Mouse (Mus musculus): Measurements from ENCODE around the gene Zfp566.

Gene Zfp566

DNA sequence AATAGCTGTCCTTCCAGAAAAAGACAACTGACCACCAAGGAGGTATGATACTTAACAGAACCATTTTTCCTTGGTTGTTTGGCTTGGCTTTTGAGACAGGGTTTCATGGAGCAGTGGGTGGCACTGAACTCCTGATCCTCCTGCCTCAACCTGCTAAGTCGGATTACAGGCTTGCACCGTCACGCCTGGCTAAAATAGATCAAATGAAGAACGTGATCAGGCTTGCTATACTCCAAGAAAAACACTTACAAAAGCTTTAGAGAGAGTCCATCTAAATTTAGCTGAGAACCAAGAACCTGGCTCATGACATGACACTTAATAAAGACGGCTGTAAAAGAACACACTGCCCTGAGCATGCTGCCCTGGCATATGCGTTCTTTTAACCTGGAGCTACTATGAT is 30.0 kb downstream of the Zfp566 start:
- peak; percentile 15 for DNase-seq (ENCODE audit: low read depth, low spot score)

DNA sequence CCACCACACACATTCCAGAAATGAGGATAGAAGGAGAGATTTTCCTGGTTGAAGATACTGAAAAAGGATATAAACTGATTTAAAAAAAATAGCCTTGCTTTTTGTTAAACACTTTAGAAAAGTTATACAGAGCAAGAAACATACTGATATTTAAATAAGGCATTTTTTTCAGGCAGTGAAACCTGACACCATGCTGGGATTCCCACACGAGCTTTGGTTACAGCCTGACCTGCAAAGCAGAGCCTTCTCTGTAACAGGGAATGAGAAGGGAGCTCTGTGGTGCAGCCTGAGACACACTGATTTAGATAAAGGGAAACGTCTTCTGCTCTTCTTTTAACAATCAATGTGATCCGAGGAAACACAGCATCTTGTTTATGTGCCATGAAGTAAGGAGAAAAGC is 36.7 kb downstream of the Zfp566 start:
- no peak for DNase-seq (ENCODE audit: low read depth, low spot score)

DNA sequence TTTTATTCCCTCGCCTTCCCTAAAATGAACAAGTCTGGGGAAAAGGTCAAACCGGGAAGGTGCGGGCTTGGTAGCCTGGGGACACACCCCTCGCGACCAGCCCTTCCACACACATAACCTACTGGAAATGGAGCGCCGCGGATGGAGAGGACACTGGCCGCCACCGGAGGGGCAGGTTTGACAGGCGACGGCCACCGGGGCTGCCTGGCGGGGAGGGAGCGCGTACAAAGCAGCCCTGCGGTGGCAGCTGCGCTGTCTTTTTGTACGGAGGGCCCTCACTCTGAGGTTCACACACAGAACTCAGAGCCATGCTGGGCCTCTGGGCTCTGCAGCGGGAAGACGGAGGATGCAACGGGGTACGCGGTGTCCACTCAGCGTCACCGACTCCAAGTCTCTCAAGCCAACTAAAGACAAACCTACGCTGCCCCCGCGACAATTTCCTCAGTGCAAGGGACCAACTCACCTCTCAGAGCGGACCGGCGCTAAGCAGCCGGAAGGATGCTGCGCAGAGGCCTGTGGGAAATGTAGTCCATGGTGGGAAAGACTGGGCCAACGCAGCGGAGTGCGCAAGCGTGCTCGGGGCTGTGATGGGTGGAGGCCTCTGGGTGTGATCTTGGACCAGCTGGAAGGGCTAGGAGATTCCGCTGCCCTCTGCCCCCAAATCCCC is 39.3 kb downstream of the Zfp566 start, which contains the start of gene Zfp14:
Gene Zfp14, minus strand, starts transcription at position 499 of the 667 bp plus-strand sequence.
- peak; percentile 75 for DNase-seq (ENCODE audit: low read depth, low spot score)

DNA sequence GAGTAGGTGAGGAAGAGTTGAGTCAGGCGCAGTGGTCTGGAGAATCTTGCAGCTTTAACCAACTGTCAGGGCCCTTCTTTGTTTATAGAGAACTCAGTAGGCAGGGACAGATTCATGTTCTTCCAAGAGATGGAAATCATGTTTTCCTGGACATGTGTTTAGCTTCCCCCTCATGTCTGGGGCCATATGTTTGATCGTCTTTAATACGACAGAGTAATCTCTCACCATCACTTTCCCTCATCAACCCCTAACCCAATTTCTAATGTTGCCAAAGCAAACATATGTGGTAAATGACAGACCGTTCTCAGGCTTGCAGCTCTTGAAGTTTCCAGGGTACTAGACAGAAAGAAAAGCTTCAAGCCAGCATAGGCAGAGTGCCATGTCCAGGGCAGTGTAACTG is 42.2 kb downstream of the Zfp566 start:
- DNase-seq (ENCODE audit: low read depth, low spot score), result no peak

DNA sequence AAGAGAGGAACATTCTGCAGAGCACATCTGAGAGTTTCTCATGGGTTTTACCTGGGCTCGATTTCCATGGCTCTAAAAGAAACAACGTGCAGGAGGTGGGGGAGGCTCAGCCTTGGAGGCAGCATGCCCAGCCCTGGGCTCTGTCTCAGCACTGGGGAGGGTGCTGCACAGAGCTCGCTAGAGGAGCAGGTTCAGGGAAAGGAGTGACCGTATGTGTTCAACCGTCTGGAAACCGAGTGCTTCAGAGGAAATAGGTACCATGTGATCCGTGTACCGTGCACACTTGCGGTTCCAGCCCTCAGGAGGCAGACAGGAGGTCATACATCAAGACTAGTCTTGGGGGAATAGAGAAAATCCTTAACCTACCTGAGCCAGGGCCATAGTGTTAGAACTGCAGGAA is 46.0 kb downstream of the Zfp566 start:
- no peak for DNase-seq (ENCODE audit: low read depth, low spot score)

DNA sequence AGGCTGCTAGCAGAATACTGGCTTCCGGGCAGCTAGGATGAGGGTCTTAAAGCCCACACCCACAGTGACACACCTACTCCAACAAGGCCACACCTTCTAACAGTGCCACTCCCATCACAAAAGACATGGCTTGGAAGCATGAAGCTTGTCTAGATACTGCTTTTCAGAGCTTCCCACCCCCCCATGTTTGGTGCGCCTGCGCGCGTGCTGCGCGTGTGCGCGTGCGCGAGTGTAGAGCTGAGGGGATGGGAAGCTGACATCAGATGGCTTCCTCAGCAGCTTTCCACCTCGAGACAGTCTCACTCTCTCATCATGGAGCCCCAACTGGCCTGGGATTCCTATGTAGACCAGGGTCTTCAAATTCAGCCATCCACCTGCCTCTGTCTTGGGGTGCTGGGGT is 56.0 kb downstream of the Zfp566 start:
- no peak for DNase-seq (ENCODE audit: low read depth, low spot score)

DNA sequence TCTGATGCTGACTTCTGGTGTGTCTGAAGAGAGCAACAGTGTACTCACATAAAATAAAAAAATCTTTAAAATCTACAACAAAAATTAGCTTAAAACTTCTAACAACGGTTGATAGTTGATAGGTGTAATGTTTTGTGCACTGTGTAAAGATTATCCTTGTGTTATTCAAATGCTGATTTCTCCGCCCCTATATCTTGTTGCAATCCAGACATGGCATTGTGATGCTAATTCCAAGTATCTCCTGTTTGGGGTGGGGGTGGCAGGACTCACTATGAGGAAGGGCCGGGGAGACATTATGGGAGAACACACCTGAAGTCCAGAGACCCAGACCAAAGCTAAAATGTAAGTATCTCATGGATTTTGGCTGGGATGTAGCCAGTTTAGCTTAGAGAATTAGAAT is 58.9 kb downstream of the Zfp566 start:
- no peak for DNase-seq (ENCODE audit: low read depth, low spot score)

DNA sequence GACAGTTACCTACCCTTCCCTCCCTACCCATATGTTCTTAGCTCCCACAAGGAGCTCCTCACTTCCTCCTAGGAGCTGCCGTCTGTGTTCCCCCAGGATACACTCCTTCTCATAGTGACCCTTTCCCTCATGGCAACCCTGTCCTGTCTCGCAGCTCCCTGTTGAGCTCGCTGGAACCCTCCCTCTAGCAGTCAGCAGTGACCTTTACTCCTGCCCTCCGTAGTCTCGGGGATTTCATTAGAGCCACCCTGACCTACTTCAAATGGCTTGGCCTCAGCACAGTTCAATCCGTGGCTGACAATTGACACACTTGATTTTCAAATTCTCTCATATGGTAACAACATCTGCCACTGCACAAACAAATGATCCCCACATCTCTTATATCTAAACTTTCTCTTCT is 59.6 kb downstream of the Zfp566 start:
- DNase-seq (ENCODE audit: low read depth, low spot score), result no peak

DNA sequence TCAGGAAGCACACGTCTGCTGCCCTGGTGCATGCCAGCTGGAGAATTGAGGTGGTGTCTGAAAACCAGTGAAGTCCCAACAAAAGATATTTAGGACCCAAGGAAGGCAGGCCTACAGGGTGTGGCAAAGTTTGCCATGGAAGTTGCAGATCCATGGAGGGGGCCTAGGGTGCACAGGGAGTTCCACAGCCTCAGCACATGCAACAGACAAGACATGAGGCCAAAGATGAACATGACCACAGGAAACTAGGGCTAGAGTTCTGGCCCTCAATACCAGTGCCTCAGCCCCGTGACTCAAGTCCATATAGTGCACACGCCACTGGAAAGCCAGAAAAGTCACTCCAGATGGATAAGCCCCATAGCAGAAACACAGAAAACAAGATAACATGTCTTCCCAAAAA is 61.8 kb downstream of the Zfp566 start:
- no peak for DNase-seq (ENCODE audit: low read depth, low spot score)

Measured in skeletal muscle tissue, adult 2 months (tissue).